Mouse (Mus musculus): ENCODE data around the gene Thnsl2. TPM values are rescaled to one million over a fixed set of nuclear protein-coding genes. Genes with fewer than 3 reads are reported as not detected.

Gene Thnsl2
- total RNA-seq (2017) = 0.14 and 0.29 TPM in 2 replicates

GRCm38 (mm10) chr6:71143894-71144455 is at the start of gene Thnsl2:
Thnsl2 (minus strand) TSS chr6:71144439.
- ATAC-seq (replicated peaks; ENCODE audit: low read depth, poor library complexity, severe bottlenecking) = peak; percentile 92

GRCm38 (mm10) chr6:71193151-71193740 is 49.0 kb upstream of the Thnsl2 start:
- no peak for ATAC-seq (replicated peaks; ENCODE audit: low read depth, poor library complexity, severe bottlenecking)

GRCm38 (mm10) chr6:71190501-71190900 is 46.3 kb upstream of the Thnsl2 start:
- no peak for ATAC-seq (replicated peaks; ENCODE audit: low read depth, poor library complexity, severe bottlenecking)

GRCm38 (mm10) chr6:71189578-71189977 is 45.3 kb upstream of the Thnsl2 start:
- ATAC-seq (replicated peaks; ENCODE audit: low read depth, poor library complexity, severe bottlenecking) = no peak

- ATAC-seq (replicated peaks; ENCODE audit: low read depth, poor library complexity, severe bottlenecking) = no peak
Measured at GRCm38 (mm10) chr6:71184941-71185604, 40.8 kb upstream of the Thnsl2 start.

GRCm38 (mm10) chr6:71180596-71180995 is 36.4 kb upstream of the Thnsl2 start:
- no peak for ATAC-seq (replicated peaks; ENCODE audit: low read depth, poor library complexity, severe bottlenecking)

- ATAC-seq (replicated peaks; ENCODE audit: low read depth, poor library complexity, severe bottlenecking) = no peak
Measured at GRCm38 (mm10) chr6:71172812-71173580, 28.8 kb upstream of the Thnsl2 start.

GRCm38 (mm10) chr6:71166551-71167169 is 22.4 kb upstream of the Thnsl2 start:
- peak; percentile 81 for ATAC-seq (replicated peaks; ENCODE audit: low read depth, poor library complexity, severe bottlenecking)

- ATAC-seq (replicated peaks; ENCODE audit: low read depth, poor library complexity, severe bottlenecking) = peak; percentile 46; the same call in 1 of the 2 replicates
Measured at GRCm38 (mm10) chr6:71164394-71164793, 20.2 kb upstream of the Thnsl2 start.

GRCm38 (mm10) chr6:71162269-71162668 is 18.0 kb upstream of the Thnsl2 start:
- ATAC-seq (replicated peaks; ENCODE audit: low read depth, poor library complexity, severe bottlenecking) = no peak

- no peak for ATAC-seq (replicated peaks; ENCODE audit: low read depth, poor library complexity, severe bottlenecking)
Measured at GRCm38 (mm10) chr6:71161290-71161689, 17.1 kb upstream of the Thnsl2 start.

GRCm38 (mm10) chr6:71156674-71157326 is 12.6 kb upstream of the Thnsl2 start:
- 0 out of 2 replicates have a peak, but pooled peaks have one; percentile 36 for ATAC-seq (replicated peaks; ENCODE audit: low read depth, poor library complexity, severe bottlenecking)

- ATAC-seq (replicated peaks; ENCODE audit: low read depth, poor library complexity, severe bottlenecking) = no peak
Measured at GRCm38 (mm10) chr6:71154861-71155260, 10.6 kb upstream of the Thnsl2 start.

GRCm38 (mm10) chr6:71153486-71153885 is 9.2 kb upstream of the Thnsl2 start:
- no peak for ATAC-seq (replicated peaks; ENCODE audit: low read depth, poor library complexity, severe bottlenecking)

GRCm38 (mm10) chr6:71151098-71151497 is 6.9 kb upstream of the Thnsl2 start:
- no peak for ATAC-seq (replicated peaks; ENCODE audit: low read depth, poor library complexity, severe bottlenecking)

- peak; percentile 98 for ATAC-seq (replicated peaks; ENCODE audit: low read depth, poor library complexity, severe bottlenecking)
Measured at GRCm38 (mm10) chr6:71149534-71149933, 5.3 kb upstream of the Thnsl2 start.

- ATAC-seq (replicated peaks; ENCODE audit: low read depth, poor library complexity, severe bottlenecking) = no peak
Measured at GRCm38 (mm10) chr6:71148336-71148735, 4.1 kb upstream of the Thnsl2 start.

GRCm38 (mm10) chr6:71145288-71145989 is 1.2 kb upstream of the Thnsl2 start:
- no peak for ATAC-seq (replicated peaks; ENCODE audit: low read depth, poor library complexity, severe bottlenecking)
